Mouse (Mus musculus) small intestine, adult 2 months (tissue): ENCODE measurements around the gene Mcts2.

Experiments used
- CTCF ChIP-seq: fragments of 200-500 bp; IDR thresholded peaks from 2 replicates; pipeline ENCODE4 v1.5.1; 2012; ENCODE audit warnings: low read depth, mild to moderate bottlenecking, control low read depth, inconsistent platforms, low read length, moderate library complexity, mixed read lengths; ENCODE audit not compliant: insufficient replicate concordance, insufficient read length; ENCODE audit errors: extremely low read depth
- POLR2A ChIP-seq: fragments of 200-500 bp; IDR thresholded peaks from 2 replicates; pipeline ENCODE4 v1.6.1; 2012; ENCODE audit warnings: low read depth, mild to moderate bottlenecking, control low read depth, inconsistent platforms, low read length, moderate library complexity

DNA sequence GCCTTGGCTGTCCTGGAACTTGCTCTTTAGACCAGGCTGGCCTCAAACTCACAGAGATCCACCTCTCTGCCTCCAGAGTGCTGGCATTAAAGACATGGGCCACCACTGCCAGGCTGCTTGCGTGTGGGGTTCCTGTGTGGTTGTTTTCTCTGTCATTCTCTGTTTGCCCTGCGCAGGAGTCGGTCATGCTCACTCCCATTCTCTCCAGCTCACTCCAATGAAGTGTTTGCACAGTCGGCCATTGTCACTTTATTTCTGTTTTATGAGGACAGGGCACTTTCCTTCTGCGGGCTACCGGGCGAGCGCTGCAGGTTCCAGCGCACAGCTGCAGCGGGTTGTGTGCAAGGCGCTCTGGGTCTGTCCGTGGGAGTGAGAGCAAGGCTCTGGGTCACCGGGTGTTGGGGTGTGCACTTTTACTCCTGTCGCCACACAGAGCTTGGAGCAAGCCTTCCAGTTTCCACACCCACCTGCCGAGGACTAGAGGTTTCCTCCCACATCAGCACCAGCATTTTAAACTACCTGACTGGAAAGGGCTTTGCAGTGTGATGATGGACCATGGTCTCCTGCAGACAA lies 38.4 kb downstream of the Mcts2 start:
- TF ChIP-seq CTCF (no peak), POLR2A (no peak)
